Mouse (Mus musculus): ENCODE measurements around the gene Lrrn1. TPM values are rescaled to one million over a fixed set of nuclear protein-coding genes. Genes with fewer than 3 reads are reported as not detected.
A peak's percentile ranks its signal among the peaks of the same experiment; 100 is the strongest.

The Lrrn1 gene
- polyA plus RNA-seq (2014; fragmentation: Nextera tagmentation; extraction: Ambion mirVana) = 170 and 181 TPM in 2 replicates

GRCm38 (mm10) chr6:107528877-107529864 is at the start of gene Lrrn1:
Gene Lrrn1 (plus strand): TSS chr6:107529768.
- Histone ChIP-seq H3K36me3 (ENCODE audit: control insufficient read depth, insufficient read depth, low read length) (no peaks in the 10 kb centered on the region), H3K27ac (ENCODE audit: low read depth, low read length) (peak within 1 kb of the TSS; percentile 89), H3K27me3 (ENCODE audit: control insufficient read depth, insufficient read depth, low read length) (no peaks in the 10 kb centered on the region), H3K4me1 (replicated peaks; ENCODE audit: control insufficient read depth, insufficient read depth, low read length) (no peaks in the 10 kb centered on the region; the same call in 1 of the 2 replicates), H3K4me3 (ENCODE audit: low read depth, low read length) (peak within 1 kb of the TSS; percentile 83), H3K4me2 (replicated peaks; ENCODE audit: low read depth, low read length) (peak within 1 kb of the TSS; percentile 56), H3K9me3 (ENCODE audit: control insufficient read depth, low read length) (no peaks in the 10 kb centered on the region), H3K9ac (ENCODE audit: low read depth, low read length) (peak within 1 kb of the TSS; percentile 98)
- DNase-seq (ENCODE audit: low spot score) = peak; percentile 85
- 4% methylated on average over 30 of the region's 43 CpGs for WGBS
- peak; percentile 94 for ATAC-seq (ENCODE audit: low FRiP score)

- Histone ChIP-seq H3K4me2 (replicated peaks; ENCODE audit: low read depth, low read length) (no peak overlapping the region), H3K4me1 (replicated peaks; ENCODE audit: control insufficient read depth, insufficient read depth, low read length) (no peaks in the 10 kb centered on the region), H3K4me3 (ENCODE audit: low read depth, low read length) (no peak overlapping the region), H3K27me3 (ENCODE audit: control insufficient read depth, insufficient read depth, low read length) (no peaks in the 10 kb centered on the region), H3K9me3 (ENCODE audit: control insufficient read depth, low read length) (no peaks in the 10 kb centered on the region), H3K9ac (ENCODE audit: low read depth, low read length) (no peak overlapping the region), H3K27ac (ENCODE audit: low read depth, low read length) (no peak overlapping the region), H3K36me3 (ENCODE audit: control insufficient read depth, insufficient read depth, low read length) (no peaks in the 10 kb centered on the region)
- DNase-seq (ENCODE audit: low spot score) (no peak), ATAC-seq (ENCODE audit: low FRiP score) (no peak)
- WGBS = 63% methylated on average over 1 of the region's 1 CpGs
Measured at GRCm38 (mm10) chr6:107494491-107494890, 35.1 kb upstream of the Lrrn1 start.

GRCm38 (mm10) chr6:107495830-107496229 is 33.7 kb upstream of the Lrrn1 start:
- H3K9ac ChIP-seq (ENCODE audit: low read depth, low read length) = no peak overlapping the region
- H3K27me3 ChIP-seq (ENCODE audit: control insufficient read depth, insufficient read depth, low read length) = no peaks in the 10 kb centered on the region
- H3K27ac ChIP-seq (ENCODE audit: low read depth, low read length) = no peak overlapping the region
- no peak overlapping the region for H3K4me3 ChIP-seq (ENCODE audit: low read depth, low read length)
- H3K4me1 ChIP-seq (replicated peaks; ENCODE audit: control insufficient read depth, insufficient read depth, low read length) = no peaks in the 10 kb centered on the region
- no peak for ATAC-seq (ENCODE audit: low FRiP score)
- H3K36me3 ChIP-seq (ENCODE audit: control insufficient read depth, insufficient read depth, low read length) = no peaks in the 10 kb centered on the region
- no peaks in the 10 kb centered on the region for H3K9me3 ChIP-seq (ENCODE audit: control insufficient read depth, low read length)
- no peak overlapping the region for H3K4me2 ChIP-seq (replicated peaks; ENCODE audit: low read depth, low read length)
- 26% methylated on average over 1 of the region's 1 CpGs for WGBS
- no peak for DNase-seq (ENCODE audit: low spot score)

DNA sequence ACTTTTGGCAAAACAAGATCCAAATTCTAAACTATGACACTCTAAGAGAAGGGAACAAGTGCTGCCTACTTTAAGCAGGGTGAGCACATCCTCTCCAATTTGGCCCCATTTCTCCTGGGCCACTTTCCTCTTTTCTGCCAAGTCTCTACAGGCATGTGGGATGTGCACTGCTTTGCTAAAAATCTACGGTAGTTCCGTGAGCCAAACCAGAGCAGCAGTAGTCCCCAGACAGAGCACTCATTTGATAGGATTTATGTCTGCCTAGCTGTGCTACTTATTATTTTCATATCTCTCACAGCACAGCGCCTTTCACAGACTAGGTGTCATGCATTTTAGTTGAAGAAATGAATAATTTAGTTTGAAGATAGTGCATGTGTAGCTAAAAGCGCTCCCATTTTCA is 15.9 kb upstream of the Lrrn1 start:
- Histone ChIP-seq H3K4me1 (replicated peaks; ENCODE audit: control insufficient read depth, insufficient read depth, low read length) (no peaks in the 10 kb centered on the region), H3K9ac (ENCODE audit: low read depth, low read length) (no peak overlapping the region), H3K27ac (ENCODE audit: low read depth, low read length) (no peak overlapping the region), H3K27me3 (ENCODE audit: control insufficient read depth, insufficient read depth, low read length) (no peaks in the 10 kb centered on the region), H3K4me2 (replicated peaks; ENCODE audit: low read depth, low read length) (no peak overlapping the region), H3K9me3 (ENCODE audit: control insufficient read depth, low read length) (no peaks in the 10 kb centered on the region), H3K4me3 (ENCODE audit: low read depth, low read length) (no peak overlapping the region), H3K36me3 (ENCODE audit: control insufficient read depth, insufficient read depth, low read length) (no peaks in the 10 kb centered on the region)
- 86% methylated on average over 4 of the region's 4 CpGs for WGBS
- no peak for ATAC-seq (ENCODE audit: low FRiP score)
- DNase-seq (ENCODE audit: low spot score) = no peak

GRCm38 (mm10) chr6:107523953-107524352 is 5.6 kb upstream of the Lrrn1 start:
- 92% methylated on average over 2 of the region's 2 CpGs for WGBS
- Histone ChIP-seq H3K9ac (ENCODE audit: low read depth, low read length) (no peak overlapping the region), H3K4me3 (ENCODE audit: low read depth, low read length) (no peak overlapping the region), H3K9me3 (ENCODE audit: control insufficient read depth, low read length) (no peaks in the 10 kb centered on the region), H3K27me3 (ENCODE audit: control insufficient read depth, insufficient read depth, low read length) (no peaks in the 10 kb centered on the region), H3K4me1 (replicated peaks; ENCODE audit: control insufficient read depth, insufficient read depth, low read length) (no peaks in the 10 kb centered on the region; the same call in 1 of the 2 replicates), H3K27ac (ENCODE audit: low read depth, low read length) (no peak overlapping the region), H3K36me3 (ENCODE audit: control insufficient read depth, insufficient read depth, low read length) (no peaks in the 10 kb centered on the region), H3K4me2 (replicated peaks; ENCODE audit: low read depth, low read length) (no peak overlapping the region)
- no peak for ATAC-seq (ENCODE audit: low FRiP score)
- DNase-seq (ENCODE audit: low spot score) = no peak

- no peaks in the 10 kb centered on the region for H3K27me3 ChIP-seq (ENCODE audit: control insufficient read depth, insufficient read depth, low read length)
- no peaks in the 10 kb centered on the region; the same call in 1 of the 2 replicates for H3K4me1 ChIP-seq (replicated peaks; ENCODE audit: control insufficient read depth, insufficient read depth, low read length)
- H3K4me3 ChIP-seq (ENCODE audit: low read depth, low read length) = peak overlapping the region; percentile 83
- no peaks in the 10 kb centered on the region for H3K9me3 ChIP-seq (ENCODE audit: control insufficient read depth, low read length)
- no peaks in the 10 kb centered on the region for H3K36me3 ChIP-seq (ENCODE audit: control insufficient read depth, insufficient read depth, low read length)
- DNase-seq (ENCODE audit: low spot score) (no peak), ATAC-seq (ENCODE audit: low FRiP score) (peak; percentile 67)
- peak overlapping the region; percentile 56 for H3K4me2 ChIP-seq (replicated peaks; ENCODE audit: low read depth, low read length)
- under 1% methylated on average over 32 of the region's 34 CpGs for WGBS
- peak overlapping the region; percentile 89 for H3K27ac ChIP-seq (ENCODE audit: low read depth, low read length)
- H3K9ac ChIP-seq (ENCODE audit: low read depth, low read length) = peak overlapping the region; percentile 98
Measured at GRCm38 (mm10) chr6:107529911-107530431, 403 bp downstream of the Lrrn1 start.

- H3K9me3 ChIP-seq (ENCODE audit: control insufficient read depth, low read length) = no peaks in the 10 kb centered on the region
- H3K9ac ChIP-seq (ENCODE audit: low read depth, low read length) = peak overlapping the region; percentile 98
- DNase-seq (ENCODE audit: low spot score) (peak; percentile 61), ATAC-seq (ENCODE audit: low FRiP score) (peak; percentile 36; the same call in 1 of the 2 replicates)
- H3K27ac ChIP-seq (ENCODE audit: low read depth, low read length) = peak overlapping the region; percentile 89
- H3K4me1 ChIP-seq (replicated peaks; ENCODE audit: control insufficient read depth, insufficient read depth, low read length) = no peaks in the 10 kb centered on the region; the same call in 1 of the 2 replicates
- WGBS = under 1% methylated on average over 15 of the region's 15 CpGs
- peak overlapping the region; percentile 56 for H3K4me2 ChIP-seq (replicated peaks; ENCODE audit: low read depth, low read length)
- no peaks in the 10 kb centered on the region for H3K36me3 ChIP-seq (ENCODE audit: control insufficient read depth, insufficient read depth, low read length)
- H3K4me3 ChIP-seq (ENCODE audit: low read depth, low read length) = peak overlapping the region; percentile 83
- H3K27me3 ChIP-seq (ENCODE audit: control insufficient read depth, insufficient read depth, low read length) = no peaks in the 10 kb centered on the region
Measured at GRCm38 (mm10) chr6:107530621-107531285, 1.2 kb downstream of the Lrrn1 start.

DNA sequence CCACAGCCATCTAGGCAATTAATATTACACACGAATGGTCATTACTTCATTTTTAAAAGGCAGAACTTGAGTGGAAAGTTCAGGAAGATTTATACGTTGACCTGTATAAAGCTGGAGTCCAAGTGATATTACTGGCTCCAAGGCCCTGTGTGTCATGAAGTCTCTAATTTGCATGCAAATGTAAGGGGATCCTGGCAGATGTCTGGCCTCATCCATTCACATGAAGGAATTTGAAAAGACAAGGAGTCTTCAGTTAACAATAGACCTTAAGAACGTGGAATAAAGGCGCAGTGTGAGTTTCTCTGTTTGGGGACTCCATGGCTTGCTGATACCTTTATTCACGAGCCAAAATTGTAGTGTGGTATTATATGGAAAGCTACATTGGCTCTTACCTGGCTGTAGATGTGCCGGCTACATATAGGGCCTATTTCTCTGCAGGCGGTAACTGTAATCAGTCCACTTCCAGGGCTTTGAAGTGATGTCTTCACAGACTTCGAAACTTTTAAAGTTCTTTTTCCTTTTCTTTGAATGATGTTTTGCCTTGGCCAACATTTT is 2.0 kb downstream of the Lrrn1 start:
- H3K36me3 ChIP-seq (ENCODE audit: control insufficient read depth, insufficient read depth, low read length) = no peaks in the 10 kb centered on the region
- H3K9ac ChIP-seq (ENCODE audit: low read depth, low read length) = peak overlapping the region; percentile 98
- ATAC-seq (ENCODE audit: low FRiP score) = peak; percentile 26
- no peaks in the 10 kb centered on the region for H3K9me3 ChIP-seq (ENCODE audit: control insufficient read depth, low read length)
- peak overlapping the region; percentile 56 for H3K4me2 ChIP-seq (replicated peaks; ENCODE audit: low read depth, low read length)
- no peaks in the 10 kb centered on the region; the same call in 1 of the 2 replicates for H3K4me1 ChIP-seq (replicated peaks; ENCODE audit: control insufficient read depth, insufficient read depth, low read length)
- peak overlapping the region; percentile 83 for H3K4me3 ChIP-seq (ENCODE audit: low read depth, low read length)
- WGBS = 27% methylated on average over 8 of the region's 8 CpGs
- H3K27ac ChIP-seq (ENCODE audit: low read depth, low read length) = peak overlapping the region; percentile 39; the same call in 1 of the 2 replicates
- no peaks in the 10 kb centered on the region for H3K27me3 ChIP-seq (ENCODE audit: control insufficient read depth, insufficient read depth, low read length)
- peak; percentile 51 for DNase-seq (ENCODE audit: low spot score)
